Mouse (Mus musculus) lung, embryonic 16.5 days (tissue): ENCODE data around the gene Zfp710. TPM values are rescaled to one million over a fixed set of nuclear protein-coding genes. Genes with fewer than 3 reads are reported as not detected.
A peak's percentile ranks its signal among the peaks of the same experiment; 100 is the strongest.
"Not testable (repeated sequence)": the region's sequence is repeated elsewhere in the genome, so short reads cannot be mapped to it uniquely, and the experiment has no call there.

Experiments
- ATAC-seq: fragments of 200-750 bp; cut with Nextera tagmentation; 2 replicates; pipeline ENCODE4 v1.8.0; 2017; ENCODE audit warnings: low read depth, mild to moderate bottlenecking, moderate library complexity
- H3K27ac ChIP-seq: fragments of 300-500 bp; sonication (generic); 2 replicates; pipeline ENCODE4 v1.5.1; 2014; ENCODE audit warnings: mild to moderate bottlenecking, control low read depth, low read length
- H3K27me3 ChIP-seq: fragments of 300-500 bp; sonication (generic); 2 replicates; pipeline ENCODE4 v1.6.1; 2014; ENCODE audit warnings: low read depth, low read length, mixed read lengths; ENCODE audit not compliant: control insufficient read depth, insufficient read depth
- H3K36me3 ChIP-seq: fragments of 300-500 bp; sonication (generic); 2 replicates; pipeline ENCODE4 v1.6.1; 2014; ENCODE audit warnings: low read length; ENCODE audit not compliant: control insufficient read depth, insufficient read depth
- H3K4me1 ChIP-seq: fragments of 300-500 bp; sonication (generic); replicated peaks from 2 replicates; pipeline ENCODE4 v1.6.1; 2014; ENCODE audit warnings: low read length, mixed read lengths; ENCODE audit not compliant: control insufficient read depth, insufficient read depth
- H3K4me2 ChIP-seq: fragments of 300-500 bp; sonication (generic); 2 replicates; pipeline ENCODE4 v1.6.1; 2014; ENCODE audit warnings: low read depth, low read length, control low read depth
- H3K4me3 ChIP-seq: fragments of 300-500 bp; sonication (generic); 2 replicates; pipeline ENCODE4 v1.5.1; 2014; ENCODE audit warnings: mild to moderate bottlenecking, low read length, control low read depth
- H3K9ac ChIP-seq: fragments of 300-500 bp; sonication (generic); 2 replicates; pipeline ENCODE4 v1.6.1; 2014; ENCODE audit warnings: low read length, control low read depth
- H3K9me3 ChIP-seq: fragments of 300-500 bp; sonication (generic); 2 replicates; pipeline ENCODE4 v1.6.1; 2016; ENCODE audit warnings: low read length; ENCODE audit not compliant: control insufficient read depth
- WGBS: fragments of 180-500 bp; shearing (Covaris S2); extraction: QIAGEN DNeasy Blood & Tissue Kit; methylation state at CpG from one replicate; pipeline ENCODE4 v1.1.7; 2014; 5-methylcytosine and 5-hydroxymethylcytosine counted together
- polyA plus RNA-seq: library from polyadenylated mRNA; unstranded; fragments of >200 nt; fragmentation: Nextera tagmentation; extraction: Ambion mirVana; gene quantifications from 2 replicates; pipeline ENCODE4 v1.2.1, GENCODE M21; 2015

Gene Zfp710
- 17.7 and 18.6 TPM in 2 replicates for polyA plus RNA-seq

DNA sequence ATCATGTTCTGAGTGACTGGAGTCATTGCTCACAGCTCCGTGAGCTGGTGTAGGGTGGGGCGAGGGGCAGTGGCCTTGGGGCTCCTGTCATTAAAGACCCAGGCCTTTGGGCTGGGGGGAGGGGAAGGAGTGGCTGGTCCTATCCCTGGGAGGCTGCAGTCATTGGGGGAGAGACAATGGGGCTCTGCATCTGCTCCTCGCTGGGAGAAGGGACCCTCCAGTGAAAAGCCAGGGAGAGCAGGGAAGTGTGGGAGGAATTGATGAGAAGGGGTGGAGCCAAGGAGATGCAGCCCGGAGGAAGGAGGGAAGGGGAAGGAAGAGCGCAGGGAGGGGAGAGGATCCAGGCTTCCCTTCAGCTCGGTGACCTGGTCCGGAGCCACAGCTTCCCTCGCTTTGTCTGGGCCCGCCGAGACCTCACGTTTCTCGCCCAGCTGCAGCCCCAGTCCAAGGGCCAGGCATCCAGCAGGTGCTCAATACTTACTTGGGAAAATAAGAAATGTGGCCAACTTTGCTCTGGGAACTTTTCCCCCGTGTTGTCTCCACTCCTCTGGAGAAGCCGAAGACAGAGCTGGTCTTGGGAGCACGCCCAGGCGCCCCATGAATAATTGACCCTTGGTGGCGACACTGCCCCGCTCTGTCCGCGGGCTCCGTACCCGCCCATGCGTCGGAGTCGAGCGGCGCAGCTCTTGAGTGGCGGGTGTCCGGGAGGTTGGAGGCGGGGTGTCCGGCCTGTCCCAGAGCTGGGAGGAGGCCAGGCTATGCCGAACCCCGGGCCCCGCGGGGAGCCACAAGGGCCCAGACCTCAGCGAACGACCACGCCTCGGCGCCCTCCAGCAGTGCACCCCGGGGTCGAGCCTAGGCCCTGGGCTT is at the start of gene Zfp710:
TSS of gene Zfp710 (plus strand) at position 294 of the 870 bp plus-strand sequence.
- Histone ChIP-seq H3K9ac (peak within 1 kb of the TSS; percentile 94), H3K36me3 (no peaks in the 10 kb centered on the region), H3K9me3 (no peaks in the 10 kb centered on the region), H3K27me3 (no peaks in the 10 kb centered on the region), H3K4me3 (peak within 1 kb of the TSS; percentile 85), H3K4me1 (peaks cover 17% of the 10 kb centered on the region), H3K4me2 (peak within 1 kb of the TSS; percentile 97), H3K27ac (peak within 1 kb of the TSS; percentile 99)
- peak; percentile 92 for ATAC-seq
- 1% methylated on average over 42 of the region's 42 CpGs for WGBS

DNA sequence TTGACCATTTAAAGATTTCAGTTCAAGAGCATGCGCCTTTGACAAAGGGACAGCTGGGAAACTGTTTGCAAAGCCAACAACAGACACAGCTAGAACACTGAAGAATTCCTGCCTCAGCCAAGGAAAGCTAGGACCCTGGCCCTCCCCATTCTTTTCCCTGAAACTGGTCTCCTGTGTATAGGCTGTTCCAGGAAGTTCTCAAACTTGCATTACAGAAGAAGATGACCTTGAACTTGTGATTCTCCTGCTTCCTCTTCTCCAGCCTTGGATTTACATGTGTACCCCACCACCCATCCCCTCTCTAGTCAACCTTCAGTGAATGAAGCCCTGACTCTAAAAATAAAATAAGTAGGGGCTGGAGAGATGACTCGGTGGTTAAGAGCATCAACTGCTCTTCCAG is 49.3 kb upstream of the Zfp710 start:
- no peak for ATAC-seq
- Histone ChIP-seq H3K4me3 (no peak overlapping the region), H3K36me3 (no peaks in the 10 kb centered on the region), H3K27ac (no peak overlapping the region), H3K4me2 (no peak overlapping the region), H3K9me3 (no peaks in the 10 kb centered on the region), H3K4me1 (no peaks in the 10 kb centered on the region), H3K9ac (no peak overlapping the region), H3K27me3 (no peaks in the 10 kb centered on the region)
- 84% methylated on average over 2 of the region's 2 CpGs for WGBS

DNA sequence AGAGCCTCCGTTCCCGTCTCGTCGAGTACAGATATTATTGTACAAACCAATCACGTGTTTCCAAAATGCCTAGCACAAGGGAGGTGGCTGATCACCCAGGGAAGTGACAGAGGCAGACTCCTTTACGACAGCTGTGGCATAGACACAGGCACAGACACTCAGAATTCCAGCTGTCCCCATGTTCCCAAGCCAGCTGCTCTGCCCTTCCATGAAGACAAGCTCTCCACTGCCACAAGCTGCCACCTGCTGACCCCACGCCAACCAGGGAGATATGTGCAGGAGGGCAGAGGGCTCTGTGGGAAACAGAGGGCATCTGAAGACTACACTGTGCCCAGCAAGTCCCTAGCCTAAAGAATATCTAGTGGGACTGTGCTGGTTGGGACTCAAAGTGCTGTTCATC is 37.9 kb upstream of the Zfp710 start:
- no peak for ATAC-seq
- Histone ChIP-seq H3K36me3 (no peaks in the 10 kb centered on the region), H3K4me3 (no peak overlapping the region), H3K27ac (no peak overlapping the region), H3K27me3 (no peaks in the 10 kb centered on the region), H3K4me2 (no peak overlapping the region), H3K9ac (no peak overlapping the region), H3K4me1 (no peaks in the 10 kb centered on the region), H3K9me3 (no peaks in the 10 kb centered on the region)
- 86% methylated on average over 7 of the region's 7 CpGs for WGBS

DNA sequence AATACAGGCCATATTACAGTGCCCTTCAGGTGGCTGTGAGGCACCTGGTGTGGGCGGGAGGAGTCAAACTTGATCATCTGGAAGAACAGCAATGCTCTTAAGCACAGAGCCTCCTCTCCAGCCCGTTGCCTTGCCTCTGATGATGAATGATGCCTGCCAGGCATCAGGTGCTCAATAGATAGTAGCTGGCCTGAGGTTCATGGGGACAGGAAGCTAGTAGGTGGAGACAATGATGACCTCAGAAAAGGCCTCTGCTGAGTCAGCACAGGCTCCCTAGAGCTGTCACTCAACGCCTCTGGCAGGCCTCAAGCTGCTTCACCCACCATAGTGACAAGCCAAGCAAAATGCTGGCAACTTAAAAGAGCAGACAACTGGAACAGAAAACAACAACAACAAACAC is 36.9 kb upstream of the Zfp710 start:
- H3K27ac ChIP-seq: no peak overlapping the region
- no peaks in the 10 kb centered on the region for H3K27me3 ChIP-seq
- no peak for ATAC-seq
- H3K4me2 ChIP-seq: no peak overlapping the region
- no peak overlapping the region for H3K4me3 ChIP-seq
- 33% methylated on average over 3 of the region's 3 CpGs for WGBS
- no peaks in the 10 kb centered on the region for H3K9me3 ChIP-seq
- no peaks in the 10 kb centered on the region for H3K4me1 ChIP-seq
- no peaks in the 10 kb centered on the region for H3K36me3 ChIP-seq
- no peak overlapping the region for H3K9ac ChIP-seq

DNA sequence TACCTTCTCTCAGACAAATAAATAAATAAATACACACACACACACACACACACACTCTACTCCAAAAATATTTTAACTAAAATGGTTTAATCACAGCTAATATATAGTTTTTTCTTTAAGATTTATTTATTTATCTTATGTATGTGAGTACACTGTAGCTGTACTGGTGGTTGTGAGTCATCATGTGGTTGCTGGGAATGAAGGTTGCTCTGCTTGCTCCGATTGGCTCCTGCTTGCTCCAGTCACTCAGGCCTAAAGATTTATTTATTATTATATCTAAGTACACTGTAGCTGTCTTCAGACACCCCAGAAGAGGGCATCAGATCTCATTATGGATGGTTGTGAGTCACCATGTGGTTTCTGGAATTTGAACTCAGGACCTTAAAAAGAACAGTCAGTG is 36.1 kb upstream of the Zfp710 start:
- H3K27ac ChIP-seq, H3K36me3 ChIP-seq, ATAC-seq, H3K9ac ChIP-seq, H3K27me3 ChIP-seq, H3K4me3 ChIP-seq, H3K4me2 ChIP-seq, H3K9me3 ChIP-seq, H3K4me1 ChIP-seq: not testable (repeated sequence)
- WGBS: 95% methylated on average over 1 of the region's 1 CpGs

DNA sequence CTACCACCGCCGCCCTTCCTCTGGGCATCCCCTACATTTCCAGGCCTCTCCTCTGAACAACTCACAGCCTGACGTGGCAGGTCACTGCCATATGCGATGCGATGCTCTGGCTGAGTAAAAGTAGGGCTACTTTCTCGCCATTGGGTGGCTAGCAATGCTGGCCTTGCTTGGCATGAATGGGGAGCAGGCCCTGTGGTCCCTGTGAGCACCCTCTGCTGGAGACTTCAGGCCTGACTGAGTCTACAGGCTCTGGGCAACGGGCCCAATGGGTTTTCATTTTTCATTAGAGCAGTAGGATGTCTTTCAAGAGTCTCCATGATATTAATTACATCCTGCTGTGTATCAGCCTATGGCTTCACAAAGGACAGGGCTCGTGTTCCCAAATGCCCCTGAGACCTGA is 30.1 kb upstream of the Zfp710 start:
- no peak for ATAC-seq
- Histone ChIP-seq H3K4me3 (no peak overlapping the region), H3K9ac (no peak overlapping the region), H3K4me2 (no peak overlapping the region), H3K9me3 (no peaks in the 10 kb centered on the region; the same call in 1 of the 2 replicates), H3K27me3 (no peaks in the 10 kb centered on the region), H3K36me3 (no peaks in the 10 kb centered on the region), H3K27ac (no peak overlapping the region), H3K4me1 (no peaks in the 10 kb centered on the region)
- WGBS: 30% methylated on average over 8 of the region's 8 CpGs

DNA sequence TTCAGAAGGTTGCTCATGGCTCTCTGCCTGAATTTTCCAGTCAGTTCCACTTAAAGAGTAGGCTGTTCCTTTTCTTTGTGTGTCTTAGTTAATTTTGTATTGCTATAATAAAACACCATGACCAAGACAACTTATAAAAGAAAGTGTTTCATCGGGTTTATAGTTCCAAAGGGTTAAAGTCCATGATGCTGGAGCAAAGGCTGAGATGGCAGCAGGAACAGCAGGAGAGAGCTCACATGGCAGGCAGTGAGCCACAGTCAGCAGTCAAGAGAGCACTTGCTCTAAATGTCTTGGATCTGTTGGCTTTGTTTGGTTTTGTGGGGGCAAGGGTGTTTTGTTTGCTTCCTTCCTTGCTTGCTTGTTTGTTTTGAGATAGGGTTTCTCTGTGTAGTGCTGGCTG is 26.9 kb upstream of the Zfp710 start:
- H3K27ac ChIP-seq: no peak overlapping the region
- H3K4me3 ChIP-seq: no peak overlapping the region
- no peaks in the 10 kb centered on the region; the same call in 1 of the 2 replicates for H3K9me3 ChIP-seq
- H3K36me3 ChIP-seq: no peaks in the 10 kb centered on the region
- H3K9ac ChIP-seq: no peak overlapping the region
- 70% methylated on average over 1 of the region's 1 CpGs for WGBS
- no peaks in the 10 kb centered on the region for H3K27me3 ChIP-seq
- H3K4me1 ChIP-seq: no peaks in the 10 kb centered on the region
- H3K4me2 ChIP-seq: no peak overlapping the region
- ATAC-seq: no peak

DNA sequence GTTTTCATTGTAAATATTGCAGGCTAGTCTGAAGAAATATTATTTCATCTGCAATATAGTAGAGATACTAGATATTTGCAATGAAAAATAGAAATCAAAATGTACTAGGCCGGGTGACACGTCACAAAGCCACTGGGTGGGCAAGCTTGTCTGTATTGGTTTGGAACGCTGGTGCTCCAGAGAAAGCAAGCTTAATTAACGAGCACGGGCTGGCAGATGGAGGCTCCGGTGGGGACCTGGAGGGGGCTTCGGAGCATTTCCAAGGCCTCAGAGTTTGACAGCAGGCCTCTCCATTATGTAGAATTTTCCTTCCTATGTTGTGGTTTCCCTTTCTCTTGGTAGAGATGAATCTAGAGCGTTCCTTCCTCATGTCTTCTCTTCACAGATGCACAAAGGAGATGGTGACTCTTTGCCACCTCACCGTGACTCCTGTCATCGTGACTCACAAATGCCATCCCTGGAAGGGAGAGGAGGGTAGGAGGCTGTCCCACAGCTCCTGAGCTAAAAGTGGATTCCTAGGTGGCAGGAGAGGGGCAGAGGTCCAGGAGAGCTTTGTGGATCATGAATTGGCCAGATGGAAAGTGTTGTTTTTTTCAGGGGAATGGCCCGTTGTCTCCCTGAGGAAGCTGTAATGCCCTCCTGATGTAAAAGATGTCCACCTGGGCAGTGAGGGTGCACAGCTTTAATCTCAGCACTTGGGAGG is 22.1 kb upstream of the Zfp710 start:
- Histone ChIP-seq H3K36me3 (no peaks in the 10 kb centered on the region), H3K4me2 (no peak overlapping the region), H3K4me3 (no peak overlapping the region), H3K9me3 (no peaks in the 10 kb centered on the region), H3K4me1 (no peaks in the 10 kb centered on the region), H3K9ac (no peak overlapping the region), H3K27ac (no peak overlapping the region), H3K27me3 (no peaks in the 10 kb centered on the region)
- ATAC-seq: no peak
- WGBS: 82% methylated on average over 11 of the region's 11 CpGs

DNA sequence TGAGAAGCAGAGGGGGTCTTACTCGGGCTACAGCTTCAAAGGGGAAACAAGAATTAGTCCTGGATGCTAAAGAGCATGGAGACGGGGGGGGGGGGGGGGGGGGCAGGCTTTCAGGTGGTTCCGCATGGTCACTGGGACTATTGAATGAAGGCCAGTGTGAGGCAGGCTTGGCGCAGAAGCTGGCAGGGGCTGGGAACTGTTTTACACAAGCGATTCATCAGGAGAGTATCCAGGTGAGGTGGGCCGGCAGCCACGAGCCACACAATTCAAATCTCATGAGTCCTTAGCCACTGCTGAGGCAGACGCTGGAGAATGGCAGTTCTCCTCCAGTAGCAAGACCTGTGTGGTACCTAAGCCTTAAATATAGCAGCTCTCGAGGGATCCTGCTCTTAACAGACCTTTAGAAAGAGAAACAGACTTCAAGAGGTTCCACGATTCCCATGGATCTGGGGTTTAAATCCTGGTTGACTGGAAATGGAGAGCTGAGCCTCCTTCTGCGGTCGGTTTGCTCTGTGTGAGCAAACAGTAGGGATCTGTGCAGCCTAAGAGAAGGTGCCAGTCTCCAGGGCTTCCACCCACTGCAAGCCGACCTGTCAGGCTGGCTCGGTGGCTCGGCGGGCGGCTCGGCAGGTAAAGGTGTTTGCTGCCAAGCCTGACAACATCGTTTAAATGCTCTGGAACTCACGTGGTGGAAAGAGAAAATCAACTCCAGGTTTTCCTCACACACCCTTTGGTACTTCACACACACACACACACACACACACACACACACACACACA is 19.6 kb upstream of the Zfp710 start:
- peak; percentile 74 for ATAC-seq
- peak overlapping the region; percentile 12; the same call in 1 of the 2 replicates for H3K4me3 ChIP-seq
- 0 out of 2 replicates have a peak overlapping the region, but pooled peaks have one; percentile 17 for H3K9ac ChIP-seq
- no peaks in the 10 kb centered on the region for H3K27me3 ChIP-seq
- no peaks in the 10 kb centered on the region for H3K9me3 ChIP-seq
- peak overlapping the region; percentile 27; the same call in 1 of the 2 replicates for H3K4me2 ChIP-seq
- 43% methylated on average over 19 of the region's 20 CpGs for WGBS
- H3K4me1 ChIP-seq: no peaks in the 10 kb centered on the region
- no peaks in the 10 kb centered on the region for H3K36me3 ChIP-seq
- peak overlapping the region; percentile 51 for H3K27ac ChIP-seq
